Mouse (Mus musculus): ENCODE results near the gene F11r. TPM values are rescaled to one million over a fixed set of nuclear protein-coding genes. Genes with fewer than 3 reads are reported as not detected.

F11r gene
- total and polyA plus RNA-seq, 2 experiments from 2014 or later = 6.2 to 7.8 TPM

- TF ChIP-seq CTCF (IDR thresholded peaks at IDR 0.05; ENCODE audit: low read depth) = peak; percentile 72
- no peaks in the 10 kb centered on the region for H3K36me3 ChIP-seq (ENCODE audit: insufficient read depth)
- H3K4me3 ChIP-seq (ENCODE audit: low read depth, low read length) = peak overlapping the region; percentile 69
- H3K4me2 ChIP-seq (ENCODE audit: low read depth) = peak overlapping the region; percentile 64
- peak overlapping the region; percentile 84 for H3K9ac ChIP-seq
- H3K27me3 ChIP-seq (ENCODE audit: insufficient read depth, low read length) = no peaks in the 10 kb centered on the region
- no peaks in the 10 kb centered on the region for H3K9me3 ChIP-seq (ENCODE audit: low read length)
- peak; percentile 85 for ATAC-seq
- WGBS = 1% methylated on average over 14 of the region's 14 CpGs
- H3K27ac ChIP-seq (ENCODE audit: low read depth, low read length) = peak overlapping the region; percentile 95
- H3K4me1 ChIP-seq (ENCODE audit: insufficient read depth) = no peaks in the 10 kb centered on the region
- peak; percentile 90 for DNase-seq
Measured at GRCm38 (mm10) chr1:171502388-171503249, 65.3 kb downstream of the F11r start.

- no peaks in the 10 kb centered on the region for H3K9me3 ChIP-seq (ENCODE audit: low read length)
- peak; percentile 85 for TF ChIP-seq CTCF (IDR thresholded peaks at IDR 0.05; ENCODE audit: low read depth)
- WGBS = under 1% methylated on average over 19 of the region's 19 CpGs
- no peaks in the 10 kb centered on the region for H3K36me3 ChIP-seq (ENCODE audit: insufficient read depth)
- peak within 1 kb of the TSS; percentile 64 for H3K4me2 ChIP-seq (ENCODE audit: low read depth)
- DNase-seq (peak; percentile 97), ATAC-seq (peak; percentile 88)
- no peaks in the 10 kb centered on the region for H3K27me3 ChIP-seq (ENCODE audit: insufficient read depth, low read length)
- peak within 1 kb of the TSS; percentile 84 for H3K9ac ChIP-seq
- no peaks in the 10 kb centered on the region for H3K4me1 ChIP-seq (ENCODE audit: insufficient read depth)
- H3K4me3 ChIP-seq (ENCODE audit: low read depth, low read length) = peak within 1 kb of the TSS; percentile 69
- peak within 1 kb of the TSS; percentile 95 for H3K27ac ChIP-seq (ENCODE audit: low read depth, low read length)
Measured at GRCm38 (mm10) chr1:171503250-171503591, 65.9 kb downstream of the F11r start, which contains the start of gene Alyref2. Gene Alyref2 (plus strand): TSS chr1:171503478.

- Histone ChIP-seq H3K9ac (peak overlapping the region; percentile 84), H3K4me2 (ENCODE audit: low read depth) (peak overlapping the region; percentile 64), H3K27ac (ENCODE audit: low read depth, low read length) (peak overlapping the region; percentile 95), H3K4me1 (ENCODE audit: insufficient read depth) (no peaks in the 10 kb centered on the region), H3K27me3 (ENCODE audit: insufficient read depth, low read length) (no peaks in the 10 kb centered on the region), H3K36me3 (ENCODE audit: insufficient read depth) (no peaks in the 10 kb centered on the region), H3K4me3 (ENCODE audit: low read depth, low read length) (peak overlapping the region; percentile 69), H3K9me3 (ENCODE audit: low read length) (no peaks in the 10 kb centered on the region)
- ATAC-seq = peak; percentile 37
- peak; percentile 73 for DNase-seq
- no peak for TF ChIP-seq CTCF (IDR thresholded peaks at IDR 0.05; ENCODE audit: low read depth)
- WGBS = under 1% methylated on average over 53 of the region's 53 CpGs
Measured at GRCm38 (mm10) chr1:171503592-171504291, 66.4 kb downstream of the F11r start.

- DNase-seq (peak; percentile 8), ATAC-seq (no peak)
- Histone ChIP-seq H3K9ac (peak overlapping the region; percentile 22; the same call in 1 of the 2 replicates), H3K4me3 (ENCODE audit: low read depth, low read length) (peak overlapping the region; percentile 69), H3K4me2 (ENCODE audit: low read depth) (peak overlapping the region; percentile 64), H3K27ac (ENCODE audit: low read depth, low read length) (no peak overlapping the region), H3K36me3 (ENCODE audit: insufficient read depth) (no peaks in the 10 kb centered on the region), H3K4me1 (ENCODE audit: insufficient read depth) (no peaks in the 10 kb centered on the region), H3K9me3 (ENCODE audit: low read length) (no peaks in the 10 kb centered on the region), H3K27me3 (ENCODE audit: insufficient read depth, low read length) (no peaks in the 10 kb centered on the region)
- no peak for TF ChIP-seq CTCF (IDR thresholded peaks at IDR 0.05; ENCODE audit: low read depth)
- WGBS = 69% methylated on average over 4 of the region's 4 CpGs
Measured at GRCm38 (mm10) chr1:171504586-171504985, 67.3 kb downstream of the F11r start.

- H3K9me3 ChIP-seq (ENCODE audit: low read length) = no peaks in the 10 kb centered on the region
- no peaks in the 10 kb centered on the region for H3K36me3 ChIP-seq (ENCODE audit: insufficient read depth)
- H3K4me3 ChIP-seq (ENCODE audit: low read depth, low read length) = no peak overlapping the region
- 90% methylated on average over 2 of the region's 2 CpGs for WGBS
- no peaks in the 10 kb centered on the region for H3K27me3 ChIP-seq (ENCODE audit: insufficient read depth, low read length)
- H3K9ac ChIP-seq = no peak overlapping the region
- no peak overlapping the region for H3K4me2 ChIP-seq (ENCODE audit: low read depth)
- DNase-seq = no peak
- peak; percentile 10; the same call in 1 of the 2 replicates for TF ChIP-seq CTCF (IDR thresholded peaks at IDR 0.05; ENCODE audit: low read depth)
- ATAC-seq = no peak
- H3K4me1 ChIP-seq (ENCODE audit: insufficient read depth) = no peaks in the 10 kb centered on the region
- H3K27ac ChIP-seq (ENCODE audit: low read depth, low read length) = no peak overlapping the region
Measured at GRCm38 (mm10) chr1:171513234-171513633, 75.9 kb downstream of the F11r start.

- ATAC-seq (no peak), DNase-seq (no peak)
- 94% methylated on average over 1 of the region's 1 CpGs for WGBS
- no peaks in the 10 kb centered on the region for H3K9me3 ChIP-seq (ENCODE audit: low read length)
- H3K4me2 ChIP-seq (ENCODE audit: low read depth) = no peak overlapping the region
- H3K27me3 ChIP-seq (ENCODE audit: insufficient read depth, low read length) = no peaks in the 10 kb centered on the region
- no peak for TF ChIP-seq CTCF (IDR thresholded peaks at IDR 0.05; ENCODE audit: low read depth)
- H3K27ac ChIP-seq (ENCODE audit: low read depth, low read length) = no peak overlapping the region
- no peaks in the 10 kb centered on the region for H3K4me1 ChIP-seq (ENCODE audit: insufficient read depth)
- no peak overlapping the region for H3K4me3 ChIP-seq (ENCODE audit: low read depth, low read length)
- H3K9ac ChIP-seq = no peak overlapping the region
- no peaks in the 10 kb centered on the region for H3K36me3 ChIP-seq (ENCODE audit: insufficient read depth)
Measured at GRCm38 (mm10) chr1:171513760-171514159, 76.4 kb downstream of the F11r start.

Other genes starting within 250 kb of the F11r start
- gene Pcp4l1, start 241.3 kb upstream of the F11r start, total RNA-seq (2014; rRNA removed) = 12.3 and 16.2 TPM in 2 replicates
- gene Pcp4l1, start 241.3 kb upstream of the F11r start, polyA plus RNA-seq (2015; fragmentation: Nextera tagmentation; extraction: Ambion mirVana) = 31.4 and 33.4 TPM in 2 replicates
- gene Nr1i3, start 223.6 kb upstream of the F11r start, total RNA-seq (2014; rRNA removed) = not detected in 2 replicates
- gene Nr1i3, start 223.6 kb upstream of the F11r start, polyA plus RNA-seq (2015; fragmentation: Nextera tagmentation; extraction: Ambion mirVana) = 0.16 and 0.19 TPM in 2 replicates
- gene Tomm40l, start 215.0 kb upstream of the F11r start, total RNA-seq (2014; rRNA removed) = 46.5 and 62.7 TPM in 2 replicates
- 39.8 and 41.7 TPM in 2 replicates for gene Tomm40l, start 215.0 kb upstream of the F11r start, polyA plus RNA-seq (2015; fragmentation: Nextera tagmentation; extraction: Ambion mirVana)
- gene Apoa2, start 212.5 kb upstream of the F11r start, total RNA-seq (2014; rRNA removed) = 0.92 and 2.0 TPM in 2 replicates
- 2.7 and 4.0 TPM in 2 replicates for gene Apoa2, start 212.5 kb upstream of the F11r start, polyA plus RNA-seq (2015; fragmentation: Nextera tagmentation; extraction: Ambion mirVana)
- 7.6 and 11.2 TPM in 2 replicates for gene Fcer1g, start 203.2 kb upstream of the F11r start, total RNA-seq (2014; rRNA removed)
- gene Fcer1g, start 203.2 kb upstream of the F11r start, polyA plus RNA-seq (2015; fragmentation: Nextera tagmentation; extraction: Ambion mirVana) = 33.2 and 37.9 TPM in 2 replicates
- gene Adamts4, start 187.1 kb upstream of the F11r start, total RNA-seq (2014; rRNA removed) = 4.5 and 5.9 TPM in 2 replicates
- 2.6 and 5.6 TPM in 2 replicates for gene Adamts4, start 187.1 kb upstream of the F11r start, polyA plus RNA-seq (2015; fragmentation: Nextera tagmentation; extraction: Ambion mirVana)
- gene Ndufs2, start 186.1 kb upstream of the F11r start, total RNA-seq (2014; rRNA removed) = 203 and 270 TPM in 2 replicates
- gene Ndufs2, start 186.1 kb upstream of the F11r start, polyA plus RNA-seq (2015; fragmentation: Nextera tagmentation; extraction: Ambion mirVana) = 219 and 243 TPM in 2 replicates
- 75.1 and 99.3 TPM in 2 replicates for gene B4galt3, start 167.2 kb upstream of the F11r start, total RNA-seq (2014; rRNA removed)
- 104 and 115 TPM in 2 replicates for gene B4galt3, start 167.2 kb upstream of the F11r start, polyA plus RNA-seq (2015; fragmentation: Nextera tagmentation; extraction: Ambion mirVana)
- gene Ppox, start 156.3 kb upstream of the F11r start, total RNA-seq (2014; rRNA removed) = 26.6 and 30.6 TPM in 2 replicates
- 21.1 and 23.3 TPM in 2 replicates for gene Ppox, start 156.3 kb upstream of the F11r start, polyA plus RNA-seq (2015; fragmentation: Nextera tagmentation; extraction: Ambion mirVana)
- gene Usp21, start 149.5 kb upstream of the F11r start, total RNA-seq (2014; rRNA removed) = 56.8 and 66.5 TPM in 2 replicates
- gene Usp21, start 149.5 kb upstream of the F11r start, polyA plus RNA-seq (2015; fragmentation: Nextera tagmentation; extraction: Ambion mirVana) = 66.4 and 80.4 TPM in 2 replicates
- 96.6 and 123 TPM in 2 replicates for gene Ufc1, start 142.5 kb upstream of the F11r start, total RNA-seq (2014; rRNA removed)
- 133 and 150 TPM in 2 replicates for gene Ufc1, start 142.5 kb upstream of the F11r start, polyA plus RNA-seq (2015; fragmentation: Nextera tagmentation; extraction: Ambion mirVana)
- 22.5 and 31.1 TPM in 2 replicates for gene Dedd, start 108.4 kb upstream of the F11r start, total RNA-seq (2014; rRNA removed)
- gene Dedd, start 108.4 kb upstream of the F11r start, polyA plus RNA-seq (2015; fragmentation: Nextera tagmentation; extraction: Ambion mirVana) = 42.2 and 44.6 TPM in 2 replicates
- gene Nit1, start 91.9 kb upstream of the F11r start, total RNA-seq (2014; rRNA removed) = 44.9 and 47.6 TPM in 2 replicates
- 42.1 and 48.1 TPM in 2 replicates for gene Nit1, start 91.9 kb upstream of the F11r start, polyA plus RNA-seq (2015; fragmentation: Nextera tagmentation; extraction: Ambion mirVana)
- gene Pfdn2, start 91.9 kb upstream of the F11r start, total RNA-seq (2014; rRNA removed) = 18.2 and 27.0 TPM in 2 replicates
- gene Pfdn2, start 91.9 kb upstream of the F11r start, polyA plus RNA-seq (2015; fragmentation: Nextera tagmentation; extraction: Ambion mirVana) = 143 and 146 TPM in 2 replicates
- gene Klhdc9, start 76.7 kb upstream of the F11r start, total RNA-seq (2014; rRNA removed) = 4.3 and 5.0 TPM in 2 replicates
- 5.1 and 6.9 TPM in 2 replicates for gene Klhdc9, start 76.7 kb upstream of the F11r start, polyA plus RNA-seq (2015; fragmentation: Nextera tagmentation; extraction: Ambion mirVana)
- gene Nectin4, start 67.4 kb upstream of the F11r start, total RNA-seq (2014; rRNA removed) = 1.0 and 2.0 TPM in 2 replicates
- 1.3 and 1.8 TPM in 2 replicates for gene Nectin4, start 67.4 kb upstream of the F11r start, polyA plus RNA-seq (2015; fragmentation: Nextera tagmentation; extraction: Ambion mirVana)
- gene Arhgap30, start 48.6 kb upstream of the F11r start, total RNA-seq (2014; rRNA removed) = 0.69 and 0.81 TPM in 2 replicates
- 0.53 and 0.65 TPM in 2 replicates for gene Arhgap30, start 48.6 kb upstream of the F11r start, polyA plus RNA-seq (2015; fragmentation: Nextera tagmentation; extraction: Ambion mirVana)
- 168 and 183 TPM in 2 replicates for gene Usf1, start 26.2 kb upstream of the F11r start, total RNA-seq (2014; rRNA removed)
- gene Usf1, start 26.2 kb upstream of the F11r start, polyA plus RNA-seq (2015; fragmentation: Nextera tagmentation; extraction: Ambion mirVana) = 198 and 200 TPM in 2 replicates
- gene Tstd1, start 18.7 kb upstream of the F11r start, total RNA-seq (2014; rRNA removed) = 1.3 and 2.0 TPM in 2 replicates
- 1.9 and 3.1 TPM in 2 replicates for gene Tstd1, start 18.7 kb upstream of the F11r start, polyA plus RNA-seq (2015; fragmentation: Nextera tagmentation; extraction: Ambion mirVana)
- gene Alyref2, start 65.9 kb downstream of the F11r start, total RNA-seq (2014; rRNA removed) = 12.2 and 13.4 TPM in 2 replicates
- 17.5 and 20.8 TPM in 2 replicates for gene Alyref2, start 65.9 kb downstream of the F11r start, polyA plus RNA-seq (2015; fragmentation: Nextera tagmentation; extraction: Ambion mirVana)
- gene Itln1, start 97.8 kb downstream of the F11r start, total RNA-seq (2014; rRNA removed) = not detected in 2 replicates
- not detected in 2 replicates for gene Itln1, start 97.8 kb downstream of the F11r start, polyA plus RNA-seq (2015; fragmentation: Nextera tagmentation; extraction: Ambion mirVana)
- gene Cd244a, start 121.7 kb downstream of the F11r start, total RNA-seq (2014; rRNA removed) = not detected in 2 replicates
- not detected in 2 replicates for gene Cd244a, start 121.7 kb downstream of the F11r start, polyA plus RNA-seq (2015; fragmentation: Nextera tagmentation; extraction: Ambion mirVana)
- 0.46 TPM in 1 of 2 replicates, not detected in the other for gene Ly9, start 169.9 kb downstream of the F11r start, total RNA-seq (2014; rRNA removed)
- 0.10 and 0.20 TPM in 2 replicates for gene Ly9, start 169.9 kb downstream of the F11r start, polyA plus RNA-seq (2015; fragmentation: Nextera tagmentation; extraction: Ambion mirVana)
- 0.05 TPM in 1 of 2 replicates, not detected in the other for gene Slamf7, start 215.5 kb downstream of the F11r start, total RNA-seq (2014; rRNA removed)
- not detected in 2 replicates for gene Slamf7, start 215.5 kb downstream of the F11r start, polyA plus RNA-seq (2015; fragmentation: Nextera tagmentation; extraction: Ambion mirVana)
- gene Cd48, start 244.5 kb downstream of the F11r start, total RNA-seq (2014; rRNA removed) = 0.69 and 1.3 TPM in 2 replicates
- 1.0 and 1.1 TPM in 2 replicates for gene Cd48, start 244.5 kb downstream of the F11r start, polyA plus RNA-seq (2015; fragmentation: Nextera tagmentation; extraction: Ambion mirVana)

Data from forebrain, postnatal 0 days (tissue).